Mouse (Mus musculus): ENCODE measurements around the gene Gm20538. TPM values are rescaled to one million over a fixed set of nuclear protein-coding genes. Genes with fewer than 3 reads are reported as not detected.

The Gm20538 gene
- not detected for total RNA-seq (2022)

GRCm38 (mm10) chr19:44552731-44553130, at the start of gene Gm20538:
Gene Gm20538, minus strand, starts transcription at chr19:44552831.
- DNase-seq (ENCODE audit: low spot score): no peak

DNA sequence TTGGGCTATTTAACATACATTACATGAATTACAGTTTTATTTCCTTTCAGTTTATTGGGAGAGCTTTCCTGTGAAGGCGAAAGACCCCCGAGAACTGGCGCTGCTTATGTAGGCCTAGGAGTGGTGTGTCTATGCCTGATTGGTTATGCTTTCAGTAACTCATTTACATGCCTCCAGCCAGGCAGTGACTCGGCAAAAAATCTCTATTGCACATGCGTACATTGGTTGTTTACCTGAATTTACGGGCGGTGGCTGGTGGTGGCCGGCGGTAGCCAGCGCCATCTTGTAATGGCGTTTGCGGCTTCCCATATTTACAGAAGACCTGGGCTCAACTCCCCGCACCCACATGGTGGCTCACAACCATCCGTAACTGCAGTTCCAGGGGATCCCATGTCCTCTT, 41.5 kb upstream of the Gm20538 start:
- DNase-seq (ENCODE audit: low spot score): no peak

DNA sequence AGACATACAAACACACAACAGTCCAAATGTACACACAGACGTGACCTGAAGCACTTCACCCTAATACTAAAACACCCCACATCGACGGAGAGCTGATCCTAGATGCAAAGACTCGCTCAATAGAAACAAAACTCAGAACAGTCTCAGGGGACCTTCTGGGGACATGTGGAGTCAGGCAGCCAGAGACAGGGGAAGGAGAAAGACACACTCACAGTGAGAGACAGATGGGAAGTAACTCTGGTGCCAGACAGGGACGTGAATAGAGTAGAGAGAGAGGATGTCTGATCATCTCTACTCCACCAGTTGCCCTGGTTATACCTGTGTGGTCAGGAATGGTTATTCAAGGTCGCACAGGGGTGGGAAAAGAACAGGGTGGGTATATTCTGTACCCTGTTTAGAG, 39.0 kb upstream of the Gm20538 start:
- no peak for DNase-seq (ENCODE audit: low spot score)

GRCm38 (mm10) chr19:44590992-44591391, 38.4 kb upstream of the Gm20538 start:
- no peak for DNase-seq (ENCODE audit: low spot score)

- DNase-seq (ENCODE audit: low spot score): no peak
These were observed 37.1 kb upstream of the Gm20538 start for GRCm38 (mm10) chr19:44589591-44590223.

DNA sequence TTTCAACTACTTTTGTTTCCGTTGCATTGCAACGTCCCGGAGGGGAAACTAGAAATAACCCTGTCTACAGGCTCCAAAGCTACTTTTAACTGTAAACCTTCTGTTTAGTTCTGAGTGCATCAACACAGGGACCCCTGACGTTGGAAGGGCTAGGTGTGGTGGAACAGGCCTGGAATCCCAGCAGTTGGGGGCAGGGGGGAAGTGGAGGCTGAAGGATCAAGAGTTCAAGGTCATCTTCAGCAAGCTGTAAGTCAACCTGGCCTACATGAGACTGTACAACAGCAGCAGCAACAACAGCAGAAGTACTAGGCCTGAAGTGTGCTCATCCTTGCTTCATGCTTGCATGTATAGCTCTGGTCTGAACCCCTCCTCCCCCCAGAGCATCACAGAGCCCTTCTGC, 35.4 kb upstream of the Gm20538 start:
- no peak for DNase-seq (ENCODE audit: low spot score)

DNA sequence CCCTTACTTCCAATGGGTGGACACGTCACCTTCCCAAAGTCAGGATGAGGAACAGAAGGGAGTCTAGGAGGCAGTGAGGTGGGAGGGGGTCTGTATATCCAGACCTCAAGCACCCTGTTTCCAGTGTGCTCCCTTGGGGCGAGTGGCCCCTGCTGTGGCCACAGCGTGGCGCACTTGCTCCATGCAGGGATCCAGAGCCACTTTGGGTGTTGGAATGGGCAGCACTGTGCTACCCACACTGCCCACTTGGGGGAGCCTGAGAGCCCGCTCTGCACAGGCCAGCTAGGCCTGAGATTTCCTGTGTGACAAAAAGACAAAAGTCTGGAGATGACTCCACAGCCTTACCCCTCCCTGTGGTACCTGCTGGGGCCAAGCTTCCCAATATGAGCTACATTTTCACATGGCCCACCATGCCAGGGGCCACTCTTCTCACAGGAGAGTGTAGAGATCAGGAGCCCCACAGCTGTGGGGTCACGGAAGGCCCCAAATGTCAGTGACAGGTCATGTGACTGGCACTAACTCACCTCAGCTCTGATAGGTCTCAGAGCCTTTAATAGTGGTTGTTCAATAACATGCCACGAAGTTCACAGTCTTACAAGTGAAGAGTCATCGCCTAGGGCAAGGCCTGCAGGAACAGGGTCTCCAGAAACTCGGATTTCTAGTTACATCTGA, 30.1 kb upstream of the Gm20538 start:
- peak; percentile 86 for DNase-seq (ENCODE audit: low spot score)

DNA sequence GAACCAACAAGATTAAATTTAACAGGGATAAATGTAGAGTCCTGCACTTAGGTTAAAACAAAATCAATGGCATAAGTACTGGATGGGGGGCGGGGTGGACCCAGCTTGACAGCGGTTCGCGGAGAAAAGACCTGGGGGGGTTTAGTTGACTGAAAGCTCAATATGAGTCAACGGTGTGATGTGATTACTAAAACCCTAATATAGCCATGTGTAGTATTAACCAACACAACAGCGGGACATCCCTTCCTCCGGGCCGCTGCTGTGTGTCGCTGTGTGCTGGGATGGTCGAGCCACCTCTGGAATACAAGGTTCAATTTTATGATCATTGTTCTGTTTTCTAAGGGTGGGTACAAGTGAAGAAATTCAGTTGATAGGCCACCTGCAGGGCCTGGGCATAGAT, 29.5 kb upstream of the Gm20538 start:
- no peak for DNase-seq (ENCODE audit: low spot score)

DNA sequence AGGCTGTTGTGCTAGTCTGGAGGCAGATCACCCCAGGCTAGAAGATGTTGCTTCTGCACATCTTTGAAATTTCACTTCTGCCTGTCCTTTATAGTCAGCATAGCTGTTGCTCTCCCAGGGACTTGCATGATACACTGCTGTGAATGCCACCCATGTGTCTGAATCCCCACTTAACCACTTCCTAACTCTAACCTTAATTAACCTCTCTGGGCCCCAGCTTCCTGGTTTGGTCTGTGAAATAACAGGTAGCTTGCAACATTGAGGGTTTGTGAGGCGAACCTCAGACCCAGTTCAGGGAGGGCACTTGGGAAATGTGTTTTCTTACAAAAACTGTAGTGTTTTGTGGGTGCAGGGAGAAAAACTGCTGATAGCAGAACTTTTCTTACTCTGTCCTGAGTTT, 25.4 kb upstream of the Gm20538 start:
- DNase-seq (ENCODE audit: low spot score): no peak

GRCm38 (mm10) chr19:44576275-44576674, 23.6 kb upstream of the Gm20538 start:
- no peak for DNase-seq (ENCODE audit: low spot score)

GRCm38 (mm10) chr19:44567763-44568162, 15.1 kb upstream of the Gm20538 start:
- DNase-seq (ENCODE audit: low spot score): no peak

GRCm38 (mm10) chr19:44564006-44564405, 11.4 kb upstream of the Gm20538 start:
- DNase-seq (ENCODE audit: low spot score): no peak

GRCm38 (mm10) chr19:44562652-44563206, 10.1 kb upstream of the Gm20538 start, which contains the start of gene Hif1an:
Gene Hif1an, plus strand, starts transcription at chr19:44562850.
- DNase-seq (ENCODE audit: low spot score): peak; percentile 98

- peak; percentile 97 for DNase-seq (ENCODE audit: low spot score)
These were observed 2.4 kb upstream of the Gm20538 start, which contains the start of gene Ndufb8 for GRCm38 (mm10) chr19:44554861-44555590. Gene Ndufb8, minus strand, starts transcription at chr19:44555440.

DNA sequence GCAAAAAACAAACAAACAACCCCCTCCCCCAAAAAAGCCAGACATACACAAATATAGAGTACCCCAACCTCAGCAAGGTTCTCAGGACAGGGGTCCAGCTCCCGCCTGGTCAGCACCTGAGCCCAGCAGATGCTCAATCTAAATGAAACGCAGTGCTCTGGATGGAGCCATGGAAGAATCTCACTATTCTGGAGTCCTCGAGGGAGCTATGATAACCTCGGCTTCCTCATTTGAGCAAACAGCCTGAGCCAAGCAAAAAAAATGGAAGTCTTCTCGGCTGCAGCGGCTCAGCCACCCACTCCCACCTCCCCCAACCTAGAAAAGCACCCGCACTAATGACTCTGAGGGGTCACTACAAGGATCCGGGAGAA, 1.8 kb upstream of the Gm20538 start:
- no peak for DNase-seq (ENCODE audit: low spot score)

DNA sequence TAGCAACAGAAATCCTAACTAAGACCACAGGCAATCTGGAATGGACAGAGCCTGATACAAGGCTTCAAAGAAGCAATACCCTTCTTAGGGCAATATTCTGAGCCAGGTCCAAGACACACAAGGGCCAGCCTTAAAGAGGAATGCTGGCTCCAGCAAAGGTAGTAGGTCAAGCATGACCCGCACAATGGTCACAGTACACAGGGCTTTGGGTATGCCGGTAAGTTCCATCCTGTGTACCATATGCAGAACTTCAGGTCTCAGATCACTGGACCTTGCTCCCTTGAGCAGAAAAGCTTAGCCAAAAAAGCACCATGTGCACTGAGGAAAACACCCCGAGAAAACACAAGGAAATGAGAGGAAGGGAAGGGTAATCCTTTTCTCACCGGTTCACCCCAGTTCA, 655 bp upstream of the Gm20538 start:
- no peak for DNase-seq (ENCODE audit: low spot score)

DNA sequence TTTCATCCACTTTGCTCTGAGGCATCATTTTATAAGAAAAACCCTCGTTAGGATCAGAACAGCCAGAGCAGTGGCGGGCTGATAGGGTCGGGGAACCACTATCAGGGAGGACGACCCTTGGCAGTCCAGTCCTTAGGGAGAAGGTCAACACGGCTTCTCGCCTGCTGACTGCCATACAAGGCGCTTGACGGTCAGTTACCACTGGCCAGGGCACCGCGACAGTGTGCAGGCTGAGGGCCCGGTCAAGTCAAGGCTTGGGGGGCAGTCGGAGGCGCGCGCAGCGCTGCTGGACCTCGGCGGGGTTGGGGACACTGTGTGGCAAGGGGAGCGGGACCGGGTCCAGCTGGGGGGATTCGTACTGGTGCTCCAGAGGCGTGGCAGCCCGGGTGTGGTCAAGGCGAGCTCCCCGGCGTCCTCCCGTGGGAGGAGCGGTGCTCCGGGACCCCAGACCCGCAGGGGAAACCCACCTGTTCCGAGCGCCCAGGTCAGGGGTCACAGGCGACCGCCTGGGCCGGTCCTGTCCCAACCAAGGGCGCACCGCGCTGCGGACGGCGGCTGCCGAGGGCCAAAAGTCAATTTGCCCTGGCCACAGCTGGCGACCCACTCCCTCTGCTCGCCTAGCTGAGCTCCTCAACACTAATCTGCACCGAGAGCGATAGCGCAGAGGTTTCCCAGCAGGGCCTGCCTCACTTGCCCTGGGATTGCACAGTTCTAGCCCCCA, 7.2 kb downstream of the Gm20538 start, which contains the start of gene Sec31b:
Sec31b (minus strand) TSS at position 544 of the 721 bp plus-strand sequence.
- DNase-seq (ENCODE audit: low spot score): peak; percentile 66

DNA sequence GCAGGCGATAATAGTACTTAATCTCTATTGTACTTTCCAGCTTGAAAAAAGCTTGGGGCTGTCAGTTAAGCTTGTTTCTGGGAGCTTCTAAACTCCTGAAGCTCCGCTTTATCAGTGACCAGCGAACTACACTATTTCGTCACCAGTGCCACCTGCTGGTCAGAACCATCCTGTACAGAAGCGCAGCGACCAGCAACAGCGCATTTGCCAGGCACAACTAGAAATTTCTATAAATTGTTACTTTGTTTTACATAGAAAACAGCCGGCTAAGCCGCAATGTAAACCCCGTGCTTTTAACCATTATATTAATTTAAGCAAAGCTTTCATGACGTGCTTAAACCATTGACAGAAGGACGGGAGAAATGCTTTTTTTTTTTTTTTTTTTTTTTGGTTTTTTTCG, 7.9 kb downstream of the Gm20538 start:
- peak; percentile 77 for DNase-seq (ENCODE audit: low spot score)

DNA sequence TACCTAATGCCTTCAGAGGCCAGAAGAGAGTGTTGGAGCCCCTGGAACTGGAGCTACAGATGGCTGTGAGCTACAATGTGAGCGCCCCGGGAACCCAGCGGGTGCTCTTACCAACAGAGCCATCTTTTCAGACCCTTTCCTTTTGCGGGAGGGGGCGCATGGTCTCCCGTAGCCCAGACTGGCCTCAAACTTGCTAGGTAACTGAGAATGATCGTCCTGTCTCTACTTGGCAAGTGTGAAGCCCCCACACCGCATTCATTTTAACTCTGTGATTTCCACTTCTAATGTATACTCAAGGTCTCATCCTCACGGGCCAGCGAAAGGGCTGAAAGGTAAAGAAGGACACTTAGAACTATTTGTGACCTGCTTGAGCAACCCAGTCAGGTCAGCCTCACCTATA, 8.3 kb downstream of the Gm20538 start:
- no peak for DNase-seq (ENCODE audit: low spot score)

DNA sequence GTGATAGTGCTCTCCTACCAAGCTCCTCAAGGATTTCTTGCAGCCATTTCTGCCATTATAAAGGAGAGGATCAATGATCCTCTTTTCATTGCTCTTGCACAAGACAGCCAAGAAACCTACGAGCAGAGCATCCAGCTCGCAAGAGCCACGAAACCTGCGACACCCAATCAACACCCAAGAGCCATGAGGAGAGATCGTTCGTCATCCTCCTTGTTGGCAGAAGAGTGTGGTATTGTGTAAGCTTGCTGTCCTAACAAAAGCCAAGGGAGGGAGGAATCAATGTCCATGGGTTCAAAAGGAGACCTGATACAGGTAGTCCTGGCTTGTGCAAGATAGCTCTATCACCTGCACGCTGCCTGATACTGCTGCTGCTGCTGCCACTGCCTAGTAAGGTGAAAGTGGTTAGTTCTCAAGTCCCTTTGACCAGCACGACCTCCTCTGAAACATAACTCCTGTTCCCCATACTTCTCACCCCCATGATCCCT, 9.9 kb downstream of the Gm20538 start:
- DNase-seq (ENCODE audit: low spot score): no peak

DNA sequence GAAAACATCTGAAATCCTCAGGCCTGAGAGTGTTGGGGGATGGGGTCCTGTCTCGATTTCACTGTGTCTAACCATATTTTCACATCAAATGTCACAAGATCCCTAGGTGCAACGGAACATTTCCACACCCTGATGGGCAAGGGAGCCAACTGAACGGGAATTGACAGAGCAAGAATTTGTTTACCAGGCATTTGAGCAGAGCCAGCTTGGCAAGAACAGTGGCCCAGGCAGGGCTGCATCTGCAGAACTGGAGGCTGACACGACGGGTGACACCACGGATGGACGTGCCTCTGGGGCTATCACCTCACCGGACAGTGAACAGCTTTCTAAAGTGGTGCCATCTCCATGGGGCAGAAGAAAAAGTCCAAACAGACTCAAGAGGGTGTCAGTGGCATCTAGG, 15.2 kb downstream of the Gm20538 start:
- no peak for DNase-seq (ENCODE audit: low spot score)

DNA sequence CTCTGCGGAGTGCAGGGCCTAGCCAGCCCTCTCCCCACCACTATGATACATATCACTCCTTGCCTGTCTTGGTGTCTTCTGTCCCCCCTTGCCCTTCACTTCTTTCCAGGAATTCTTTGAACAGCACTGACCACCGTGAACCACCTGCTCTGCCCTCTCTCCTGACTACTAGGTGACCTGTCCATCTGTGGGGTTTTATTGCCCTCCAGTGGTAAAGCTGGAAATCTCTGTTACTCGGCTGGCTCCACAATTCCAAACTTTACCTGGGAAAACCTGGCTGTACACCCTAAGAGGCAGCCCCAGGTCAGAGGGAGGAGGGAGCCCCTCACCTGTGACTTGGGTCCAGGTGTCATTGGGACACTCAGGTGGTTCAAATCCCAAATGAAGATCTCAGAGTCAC, 17.3 kb downstream of the Gm20538 start:
- DNase-seq (ENCODE audit: low spot score): no peak
